8 mouse cellular contexts compared by ENCODE assay signal in genomic region chr4:55775858-55776257, GRCm38 (mm10).
"Had no signal": no experiment of that assay in that cellular context is flagged by ENCODE, and none has a peak within 500 bp of the region (broad histone marks: within the 10 kb centered on the region; RNA-seq: fewer than 3 reads in every experiment).

No protein-coding gene starts in this region.

- DNase-seq: kidney, postnatal 36 days; layer of hippocampus, postnatal 36 days; lung, adult 18-20 months; lung, postnatal 10 days; lung, postnatal 36 days; right cerebral cortex, adult 18-20 months; right cerebral cortex, postnatal 14 days; right cerebral cortex, postnatal 4 days had no signal
